Mouse (Mus musculus) G1E (cell line): ENCODE results near the gene Mad1l1. TPM values are rescaled to one million over a fixed set of nuclear protein-coding genes. Genes with fewer than 3 reads are reported as not detected.

ENCODE experiments used
- ATAC-seq: 2 replicates; pipeline ENCODE4 v1.8.0; 2016; ENCODE audit warnings: mild to moderate bottlenecking; ENCODE audit not compliant: insufficient number of reproducible peaks, poor library complexity, low FRiP score, severe bottlenecking; ENCODE audit errors: extremely low read depth
- DNase-seq: peaks from one replicate; pipeline ENCODE4 v3.0.0; 2012; ENCODE audit warnings: low spot score
- H3K27me3 ChIP-seq: 2 replicates; pipeline ENCODE4 v1.6.1; 2012; ENCODE audit warnings: mild to moderate bottlenecking, low read length, inconsistent platforms; ENCODE audit not compliant: insufficient read depth
- H3K36me3 ChIP-seq: replicated peaks from 2 replicates; pipeline ENCODE3; 2012; ENCODE audit warnings: mild to moderate bottlenecking, inconsistent platforms
- H3K4me1 ChIP-seq: 2 replicates; pipeline ENCODE4 v1.6.1; 2012; ENCODE audit warnings: low read depth, low read length, inconsistent platforms, mixed read lengths; ENCODE audit not compliant: insufficient read depth
- H3K4me3 ChIP-seq: 2 replicates; pipeline ENCODE4 v1.5.1; 2012; ENCODE audit warnings: low read depth, mild to moderate bottlenecking, inconsistent platforms, low read length, moderate library complexity, mixed read lengths
- H3K9me3 ChIP-seq: replicated peaks from 2 replicates; pipeline ENCODE4 v1.6.1; 2012; ENCODE audit warnings: inconsistent platforms
- CTCF ChIP-seq: IDR thresholded peaks from 2 replicates; pipeline ENCODE4 v1.5.1; 2012; ENCODE audit warnings: low read depth, low read length, inconsistent platforms, mixed read lengths
- GATA1 ChIP-seq: IDR thresholded peaks from 2 replicates; pipeline ENCODE4 v1.6.1; 2012; ENCODE audit warnings: borderline replicate concordance, low read length, inconsistent platforms, mixed read lengths
- GATA2 ChIP-seq: IDR thresholded peaks from 2 replicates; pipeline ENCODE4 v1.6.1; 2012; ENCODE audit warnings: low read depth, low read length, inconsistent platforms, borderline replicate concordance
- POLR2AphosphoS5 ChIP-seq: IDR thresholded peaks from 2 replicates; pipeline ENCODE4 v1.6.1; 2012; ENCODE audit warnings: low read depth, low read length, inconsistent platforms; ENCODE audit not compliant: insufficient replicate concordance
- TAL1 ChIP-seq: conservative IDR thresholded peaks from 2 replicates; pipeline ENCODE4 v1.6.1; 2012; ENCODE audit warnings: low read depth, low read length, inconsistent platforms, mixed read lengths
- polyA plus RNA-seq: library from polyadenylated mRNA; stranded (reverse); fragments of >175 nt; gene quantifications from 2 replicates; pipeline ENCODE4 v1.2.3, GENCODE M21; 2012
- total RNA-seq, 2 experiments: library from RNA; stranded (forward) in 1 of 2; stranded (reverse) in 1 of 2; fragments of 200-1000 nt in 1 of 2; fragments of >200 nt in 1 of 2; fragmentation: Nextera tagmentation in 1 of 2; gene quantifications; 2 replicates each; pipeline ENCODE4 v1.2.3; 2014 to 2017

Mad1l1 gene
- total and polyA plus RNA-seq, 3 experiments, result 28.0 to 45.9 (median 28.9) TPM

DNA sequence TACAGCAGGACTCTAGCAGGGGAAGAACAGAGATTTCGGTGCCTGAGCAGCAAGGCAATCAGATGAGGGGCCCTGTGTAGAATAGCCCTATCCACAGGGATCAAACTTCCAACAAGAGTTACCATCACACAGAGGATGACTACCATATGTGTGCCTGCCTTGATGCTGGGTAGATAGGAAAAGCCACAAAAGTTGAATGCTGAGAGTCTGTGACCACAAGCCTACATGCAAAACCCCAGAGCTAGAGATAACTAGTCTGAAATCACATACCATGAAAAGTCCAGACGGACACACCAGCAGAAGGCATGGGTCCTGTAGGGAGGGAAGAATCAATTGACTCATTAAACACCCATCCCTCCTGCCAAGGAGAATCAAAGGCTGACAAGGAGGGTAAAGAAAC is 170.7 kb downstream of the Mad1l1 start:
- ATAC-seq (no peak), DNase-seq (no peak)
- Histone ChIP-seq H3K4me1 (peaks cover 59% of the 10 kb centered on the region), H3K36me3 (peaks cover 50% of the 10 kb centered on the region), H3K27me3 (no peaks in the 10 kb centered on the region), H3K4me3 (no peak overlapping the region), H3K9me3 (no peaks in the 10 kb centered on the region)
- TF ChIP-seq GATA1 (no peak), TAL1 (no peak), CTCF (no peak), POLR2AphosphoS5 (no peak), GATA2 (no peak)

DNA sequence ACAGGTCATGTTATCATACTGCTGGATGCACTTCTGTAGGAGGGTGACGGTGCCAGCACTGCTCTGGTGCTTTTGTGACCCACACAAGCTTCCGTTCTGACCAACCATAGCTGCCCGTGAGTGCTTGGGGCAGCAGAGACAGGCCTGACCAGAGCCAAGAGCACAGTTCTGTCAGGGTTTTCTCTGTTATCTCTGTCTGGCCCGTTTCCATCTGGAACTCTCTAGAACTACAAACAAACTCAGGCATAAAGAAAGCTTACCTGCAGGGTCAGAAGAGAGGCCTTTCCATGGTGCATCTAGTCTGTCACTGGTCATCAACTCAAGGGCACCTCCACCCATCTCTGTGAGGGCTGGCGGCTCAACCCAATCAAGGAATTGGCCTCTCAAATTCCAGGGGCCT is 171.2 kb downstream of the Mad1l1 start:
- ATAC-seq (no peak), DNase-seq (no peak)
- Histone ChIP-seq H3K4me3 (no peak overlapping the region), H3K36me3 (peaks cover 50% of the 10 kb centered on the region), H3K4me1 (peaks cover 59% of the 10 kb centered on the region), H3K9me3 (no peaks in the 10 kb centered on the region), H3K27me3 (no peaks in the 10 kb centered on the region)
- TF ChIP-seq GATA2 (no peak), CTCF (no peak), TAL1 (no peak), GATA1 (no peak), POLR2AphosphoS5 (no peak)

DNA sequence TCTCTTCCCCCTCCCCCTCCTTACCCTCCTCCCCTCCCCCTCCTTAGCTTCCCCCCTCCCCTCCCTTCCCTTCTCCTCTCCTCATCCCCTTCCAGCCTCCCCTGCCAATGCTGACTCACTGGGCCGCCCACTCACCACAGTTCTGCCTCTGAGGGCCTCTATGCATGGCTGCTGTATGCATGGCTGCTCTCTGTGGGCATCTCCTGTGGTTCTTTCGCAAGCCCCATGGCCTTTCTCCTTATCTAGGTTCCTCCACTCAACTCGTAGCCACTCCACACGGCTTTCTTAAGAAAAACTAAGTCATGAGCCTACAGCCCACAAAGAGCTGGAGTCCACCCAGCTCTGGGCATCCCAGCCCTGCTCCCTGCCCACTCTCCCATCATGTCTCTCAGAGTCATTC is 172.1 kb downstream of the Mad1l1 start:
- Histone ChIP-seq H3K4me3 (no peak overlapping the region; the same call in 1 of the 2 replicates), H3K9me3 (no peaks in the 10 kb centered on the region), H3K36me3 (peaks cover 55% of the 10 kb centered on the region), H3K27me3 (no peaks in the 10 kb centered on the region), H3K4me1 (peaks cover 53% of the 10 kb centered on the region)
- ATAC-seq (peak; percentile 68; the same call in 1 of the 2 replicates), DNase-seq (peak; percentile 69)
- TF ChIP-seq GATA1, result no peak
- no peak for TF ChIP-seq GATA2
- TF ChIP-seq TAL1, result no peak
- TF ChIP-seq POLR2AphosphoS5, result no peak
- TF ChIP-seq CTCF, result no peak

DNA sequence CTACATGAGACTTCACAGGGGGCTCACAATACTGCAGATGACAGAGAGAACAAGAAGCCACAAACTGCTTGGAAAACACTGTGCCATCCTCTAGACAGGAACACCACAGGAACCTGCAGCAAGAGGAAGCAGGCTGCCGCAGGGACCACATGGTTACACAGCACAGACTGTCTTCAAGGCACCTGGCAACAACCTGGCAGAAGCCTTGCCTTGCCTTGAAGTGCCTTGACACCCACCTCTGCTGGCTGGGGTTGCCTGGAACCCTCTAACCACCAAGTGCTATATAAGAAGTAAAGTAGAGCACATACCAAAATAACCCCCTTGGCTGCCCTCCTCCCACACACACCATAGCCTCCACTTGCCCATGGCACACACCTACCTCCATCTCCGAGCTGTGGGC is 177.8 kb downstream of the Mad1l1 start:
- no peak for TF ChIP-seq CTCF
- TF ChIP-seq GATA1, result no peak
- TF ChIP-seq TAL1, result no peak
- no peak for TF ChIP-seq POLR2AphosphoS5
- no peak for TF ChIP-seq GATA2
- Histone ChIP-seq H3K27me3 (no peaks in the 10 kb centered on the region), H3K9me3 (no peaks in the 10 kb centered on the region), H3K4me3 (no peak overlapping the region), H3K4me1 (peaks cover 2% of the 10 kb centered on the region), H3K36me3 (peaks cover 76% of the 10 kb centered on the region)
- ATAC-seq (no peak), DNase-seq (no peak)

DNA sequence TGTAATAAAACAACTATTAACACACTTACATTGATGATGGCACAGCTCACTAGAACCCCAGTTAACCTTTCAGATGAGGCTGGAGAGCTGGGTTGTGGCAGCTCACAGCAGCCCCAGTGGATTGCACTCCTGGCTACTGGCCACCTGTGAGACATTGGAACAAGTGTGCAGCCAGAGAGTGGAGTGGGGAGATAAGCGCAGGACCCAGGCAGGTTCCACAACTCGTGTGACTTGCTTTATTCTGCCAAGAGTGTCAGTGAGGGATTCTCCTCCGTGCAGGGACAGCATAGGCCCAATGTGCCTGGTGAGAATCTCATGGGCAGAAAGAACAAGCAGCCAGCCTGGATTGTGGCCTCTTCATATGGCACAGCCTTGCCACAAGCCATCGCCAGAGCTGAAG is 180.0 kb downstream of the Mad1l1 start:
- Histone ChIP-seq H3K4me1 (no peaks in the 10 kb centered on the region), H3K36me3 (peaks cover 83% of the 10 kb centered on the region), H3K9me3 (no peaks in the 10 kb centered on the region), H3K27me3 (no peaks in the 10 kb centered on the region), H3K4me3 (no peak overlapping the region)
- ATAC-seq (no peak), DNase-seq (no peak)
- no peak for TF ChIP-seq TAL1
- TF ChIP-seq CTCF, result no peak
- no peak for TF ChIP-seq GATA2
- no peak for TF ChIP-seq GATA1
- TF ChIP-seq POLR2AphosphoS5, result no peak

DNA sequence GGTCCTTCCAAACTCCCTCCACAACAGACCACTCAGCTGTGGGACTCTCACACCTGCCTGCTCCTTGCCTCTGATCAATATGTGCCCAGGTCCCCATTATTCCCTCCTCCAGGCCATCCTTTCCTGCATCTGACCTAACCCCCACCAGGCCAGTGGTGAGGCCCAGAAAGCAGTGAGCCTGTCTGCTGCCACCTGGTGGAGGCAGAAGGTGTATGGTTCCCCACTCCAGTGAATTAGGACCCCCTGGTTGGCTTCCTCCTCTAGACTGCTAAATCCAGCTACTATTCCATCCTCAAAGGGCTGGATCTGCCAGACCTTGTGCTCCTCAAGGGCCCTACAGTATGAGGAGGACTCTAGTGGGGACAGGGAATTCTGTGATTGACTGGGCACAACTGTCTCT is 181.1 kb downstream of the Mad1l1 start:
- peak; percentile 62 for DNase-seq
- H3K4me1 ChIP-seq, result no peaks in the 10 kb centered on the region

More for the DNA sequence above, 181.1 kb downstream of the Mad1l1 start:
- ATAC-seq, result no peak
- Histone ChIP-seq H3K27me3 (no peaks in the 10 kb centered on the region), H3K36me3 (peaks cover 89% of the 10 kb centered on the region), H3K4me3 (no peak overlapping the region), H3K9me3 (no peaks in the 10 kb centered on the region)
- TF ChIP-seq TAL1 (no peak), GATA1 (no peak), POLR2AphosphoS5 (no peak), GATA2 (no peak), CTCF (peak; percentile 29; the same call in 1 of the 2 replicates)
